Mouse (Mus musculus) adrenal gland (tissue): Measurements from ENCODE around the gene Il5ra.

Experiments
- intact Hi-C: fragments of 180-260 bp; cut with DNase I; formaldehyde crosslinking; loops from one replicate; pipeline ENCODE4 v1.15.1; 2025
- long read RNA-seq, 2 experiments: library from polyadenylated mRNA; unstranded; transcript quantifications; one replicate each; pipeline ENCODE4 v2.0.0; 2020; ENCODE audit warnings: borderline replicate concordance in 1 of 2; ENCODE audit not compliant: insufficient replicate concordance in 1 of 2

Il5ra gene
- long read RNA-seq, experiment 1: 0 reads
- long read RNA-seq, experiment 2: 0 reads

DNA sequence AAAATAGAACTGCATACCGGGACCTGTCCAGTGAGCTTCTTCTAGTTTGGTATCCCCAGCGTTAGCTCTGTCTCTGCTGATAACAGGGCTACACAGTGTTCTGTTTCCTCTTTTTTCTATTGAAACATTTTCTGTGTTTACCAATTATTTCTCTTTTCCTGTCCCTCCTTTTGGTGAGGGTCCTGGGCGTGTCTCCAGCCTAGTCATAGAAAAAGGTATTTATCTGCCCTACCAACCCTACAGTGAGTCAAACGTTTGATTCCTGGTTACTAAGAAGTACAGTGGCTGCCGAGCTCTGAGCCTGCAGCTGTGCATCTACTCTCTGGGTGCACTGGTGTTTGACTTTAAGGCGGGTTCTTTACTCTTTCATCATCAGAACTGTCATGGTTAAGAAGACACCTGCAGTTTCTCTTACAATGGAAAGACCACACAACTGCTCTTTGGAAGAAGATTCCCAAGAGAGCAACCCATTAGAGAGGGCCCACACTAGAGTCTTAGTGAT lies at the start of gene Il5ra:
TSS of gene Il5ra (minus strand) at position 151 of the 502 bp plus-strand sequence.
- intact Hi-C loops: no loop called here

DNA sequence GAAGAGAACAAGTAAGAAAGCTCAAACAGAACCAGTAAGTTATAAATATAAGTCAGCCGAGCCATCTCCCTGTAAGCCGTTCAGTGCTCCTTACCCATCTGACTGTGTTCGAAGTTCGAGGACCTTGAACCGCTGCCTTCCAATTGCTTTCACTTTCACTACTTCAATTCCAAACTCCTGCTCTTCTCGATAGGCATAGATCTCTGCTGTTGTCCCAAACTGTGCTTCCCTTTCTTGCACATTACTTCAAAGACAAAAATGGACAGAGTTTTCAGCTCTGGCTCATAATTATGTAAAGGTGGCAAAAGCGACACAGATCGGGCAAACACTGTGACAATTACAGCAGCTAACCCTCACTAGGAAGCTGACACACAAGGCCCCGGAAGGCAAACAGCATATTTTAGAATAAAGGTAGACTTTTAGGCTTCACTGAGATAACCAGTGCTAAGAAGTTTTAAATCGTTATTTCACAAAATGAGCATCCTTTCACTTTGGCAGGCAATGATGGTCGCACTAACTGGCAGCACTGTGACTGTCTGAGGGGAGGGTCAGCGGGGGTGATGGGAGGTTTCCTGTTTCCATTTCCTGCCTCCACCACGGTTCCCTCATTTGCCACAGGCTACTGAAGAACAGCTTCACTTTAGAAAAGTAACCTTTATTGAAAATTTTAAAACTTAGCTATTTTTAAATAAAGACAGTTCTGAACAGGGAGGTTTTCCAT lies 45.4 kb upstream of the Il5ra start:
- intact Hi-C loops: no loop called here

DNA sequence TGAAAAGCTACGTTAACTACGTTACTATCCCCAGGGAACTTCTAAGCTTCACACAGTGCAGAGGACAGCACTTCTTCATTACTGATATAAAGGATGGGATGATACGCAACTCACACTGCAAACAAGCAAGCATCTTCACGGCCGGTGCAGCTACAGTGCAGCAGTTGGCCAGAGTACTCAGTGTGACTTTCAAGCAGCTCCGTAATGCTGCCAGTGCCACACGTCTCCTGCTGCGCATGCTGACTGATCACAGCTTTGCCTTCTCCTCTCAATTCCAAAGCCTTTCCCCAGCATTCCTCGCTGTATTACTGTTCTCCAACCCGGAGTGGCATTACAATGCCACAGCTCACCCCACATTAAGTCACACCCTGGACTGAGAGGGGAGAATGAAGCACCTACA lies 44.8 kb upstream of the Il5ra start:
- intact Hi-C loops: no loop called here

DNA sequence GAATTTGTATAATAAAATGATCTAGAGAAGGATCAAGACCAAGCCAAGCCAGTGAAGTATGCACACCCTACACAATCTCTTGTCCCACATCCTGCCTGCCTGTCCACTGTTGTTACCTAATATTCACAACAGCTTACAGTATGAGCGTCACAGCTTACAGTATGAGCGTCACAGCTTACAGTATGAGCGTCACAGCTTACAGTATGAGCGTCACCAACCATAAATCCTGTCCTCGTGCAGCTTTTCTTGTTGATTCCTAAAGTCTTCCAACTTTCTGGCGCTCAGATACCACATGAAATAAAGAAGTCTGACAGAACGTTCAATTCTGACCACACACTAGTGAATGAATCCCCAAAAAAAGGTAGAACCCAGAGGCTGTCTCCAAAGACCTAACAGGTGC lies 44.3 kb upstream of the Il5ra start:
- intact Hi-C loops: no loop called here

DNA sequence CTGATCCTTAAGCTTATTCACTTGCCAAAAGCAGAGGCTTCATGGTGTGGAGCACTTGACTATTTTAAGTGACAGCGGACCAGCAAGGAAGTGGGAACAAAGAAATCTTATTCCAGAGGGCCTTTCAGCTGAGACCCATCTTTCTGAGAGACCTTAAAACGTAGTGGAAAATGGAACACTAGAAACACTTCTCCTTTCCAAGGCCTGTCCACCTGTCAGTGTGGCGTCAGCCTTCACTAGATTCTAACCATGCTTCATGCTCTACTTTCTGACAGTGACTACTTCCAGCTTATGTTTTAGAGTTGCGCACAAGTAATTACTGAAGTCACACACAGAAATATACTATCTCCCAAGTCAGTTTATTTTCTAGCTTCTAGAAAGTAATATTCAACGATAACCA lies 43.6 kb upstream of the Il5ra start:
- intact Hi-C loops: no loop called here

DNA sequence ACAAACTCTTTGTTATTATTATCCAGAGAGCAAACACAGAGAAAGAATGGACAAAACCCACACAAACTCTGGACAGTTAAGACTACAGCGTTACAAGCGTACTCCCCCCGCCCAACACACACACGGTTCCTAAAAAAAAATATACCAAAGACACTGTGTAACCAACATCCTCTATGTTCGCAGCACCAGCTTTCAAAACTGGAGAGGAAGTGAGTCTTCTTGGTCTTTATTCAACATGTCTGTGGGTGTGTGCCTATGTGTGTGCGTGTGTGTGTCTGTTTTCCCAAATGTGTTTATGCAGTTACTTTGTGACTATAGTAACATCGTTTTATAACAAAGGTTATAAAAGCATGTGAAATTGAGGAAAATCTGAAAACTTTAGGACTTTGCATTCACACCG lies 42.6 kb upstream of the Il5ra start:
- intact Hi-C loops: no loop called here

DNA sequence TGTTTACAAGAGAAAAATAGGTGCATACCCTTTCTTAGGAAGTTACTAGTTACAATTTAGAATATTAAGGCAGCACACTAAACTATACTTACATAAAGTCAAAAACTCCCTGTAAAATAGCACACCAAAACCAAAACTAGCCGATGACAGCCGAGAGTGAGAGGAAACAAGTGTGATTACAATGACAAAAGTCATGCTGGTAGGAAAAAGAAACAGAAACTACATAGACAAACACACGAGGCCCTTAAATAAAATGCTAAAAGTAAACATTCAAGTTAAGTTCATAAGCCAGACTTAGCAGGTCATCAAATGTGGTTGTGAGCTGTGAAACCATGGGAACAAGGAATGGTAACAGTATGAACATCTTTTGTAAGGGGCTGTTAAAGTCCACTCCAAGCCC lies 38.3 kb upstream of the Il5ra start:
- intact Hi-C loops: no loop called here

DNA sequence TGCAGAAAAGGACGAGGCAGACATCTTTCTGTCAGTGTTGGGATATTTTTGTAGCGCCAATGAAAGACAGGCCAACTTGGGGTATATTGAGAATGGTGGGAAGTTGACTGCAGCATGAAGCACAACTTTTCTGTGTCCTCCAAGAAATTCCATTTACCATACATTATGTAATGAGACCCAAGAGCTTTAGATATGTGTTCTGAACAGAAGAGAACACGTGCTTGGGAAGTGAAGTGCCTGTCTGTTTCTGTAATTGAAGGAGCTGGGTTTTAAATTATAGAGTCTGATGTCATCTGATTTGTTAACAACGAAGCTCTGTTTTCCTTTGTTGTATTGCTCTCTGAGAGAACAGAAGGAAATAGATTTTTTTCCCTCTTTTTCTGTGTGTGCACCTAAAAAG lies 21.2 kb upstream of the Il5ra start:
- intact Hi-C loops: no loop called here

DNA sequence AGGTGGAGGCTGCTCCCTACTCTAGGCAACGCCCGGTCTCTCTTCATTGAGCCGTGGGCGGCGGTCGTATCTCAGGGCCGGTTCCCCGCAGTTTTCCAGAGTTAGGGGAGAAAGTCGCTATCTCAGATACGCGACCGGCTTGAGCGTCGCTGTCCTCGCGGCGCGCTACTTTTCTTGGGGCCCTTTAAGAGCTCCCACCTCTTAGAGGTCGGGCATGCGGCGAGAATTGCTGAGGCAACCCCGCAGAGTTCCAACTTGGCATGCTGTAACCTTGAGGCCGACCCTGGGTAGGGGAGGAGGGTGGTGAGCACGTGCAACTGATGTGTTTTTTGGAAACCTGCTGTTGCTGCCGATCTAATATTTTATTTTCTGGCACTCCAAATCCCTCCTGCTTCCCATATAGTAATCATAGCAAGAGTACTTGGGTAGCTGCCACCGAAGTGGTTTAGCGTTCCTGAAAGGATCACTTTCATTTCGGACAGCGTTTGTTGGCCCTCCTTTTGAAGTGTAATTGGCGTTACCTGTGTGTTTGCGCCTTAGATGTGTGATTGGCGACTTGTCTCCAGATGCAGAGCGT lies 20.5 kb upstream of the Il5ra start:
- intact Hi-C loops: loop anchor here (10.0 kb wide), 1 partner anchor 105 kb away; no protein-coding TSS in a partner anchor

DNA sequence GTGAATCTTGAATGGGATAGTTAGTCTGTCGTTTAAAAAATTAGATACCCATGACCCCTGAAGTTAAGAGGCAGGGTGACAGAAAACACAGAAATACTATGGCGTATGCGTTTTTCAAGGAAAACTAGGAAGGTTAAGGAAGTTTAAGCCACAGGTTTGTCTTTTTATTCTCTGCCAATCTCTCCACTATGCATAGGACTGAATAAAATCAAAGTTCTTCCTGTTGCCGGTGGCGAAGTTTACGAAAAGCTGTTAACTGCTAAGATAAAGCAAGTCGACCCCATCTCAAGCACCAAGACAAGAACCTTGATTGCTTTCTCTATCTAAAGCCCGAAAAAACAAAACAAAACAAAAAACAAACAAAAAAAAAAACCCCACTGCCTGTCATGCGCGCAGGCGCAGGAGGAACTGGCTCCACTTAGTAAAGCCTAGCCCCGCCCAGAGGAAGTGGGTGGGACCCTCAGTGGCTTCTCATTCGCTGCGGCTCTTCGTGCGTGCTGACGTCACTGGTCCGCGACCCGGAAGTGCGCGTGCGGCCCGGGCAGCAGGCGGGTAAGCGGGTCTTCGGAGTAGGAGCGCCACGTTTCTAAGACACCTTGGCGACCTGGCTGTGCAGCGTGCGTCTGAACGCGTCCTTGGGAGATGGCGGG lies 19.9 kb upstream of the Il5ra start, which contains the start of gene Trnt1:
TSS of gene Trnt1 (plus strand) at position 481 of the 650 bp plus-strand sequence.
- intact Hi-C loops: loop anchor here (10.0 kb wide), 1 partner anchor 104 kb away; no protein-coding TSS in a partner anchor

DNA sequence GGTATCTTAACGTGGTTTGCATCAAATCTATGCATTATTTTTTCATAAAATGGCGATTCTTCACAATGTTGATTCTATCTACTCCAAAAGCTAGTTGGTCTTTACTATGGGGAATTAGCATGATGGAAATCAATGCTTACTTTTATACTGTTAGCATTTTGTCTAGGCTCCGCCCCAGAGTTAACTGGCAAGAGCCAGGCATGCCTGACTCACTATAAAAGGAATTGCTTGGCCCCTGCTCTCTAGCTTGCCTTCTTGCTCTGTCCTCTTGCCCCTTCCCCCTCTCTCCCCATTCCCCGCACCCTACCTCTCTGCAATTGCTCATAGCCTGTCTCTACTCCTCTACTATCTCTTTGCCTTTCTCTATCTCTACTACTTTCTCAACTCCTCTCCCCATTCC lies 17.9 kb upstream of the Il5ra start:
- intact Hi-C loops: loop anchor here (10.0 kb wide), 1 partner anchor 102 kb away; no protein-coding TSS in a partner anchor

DNA sequence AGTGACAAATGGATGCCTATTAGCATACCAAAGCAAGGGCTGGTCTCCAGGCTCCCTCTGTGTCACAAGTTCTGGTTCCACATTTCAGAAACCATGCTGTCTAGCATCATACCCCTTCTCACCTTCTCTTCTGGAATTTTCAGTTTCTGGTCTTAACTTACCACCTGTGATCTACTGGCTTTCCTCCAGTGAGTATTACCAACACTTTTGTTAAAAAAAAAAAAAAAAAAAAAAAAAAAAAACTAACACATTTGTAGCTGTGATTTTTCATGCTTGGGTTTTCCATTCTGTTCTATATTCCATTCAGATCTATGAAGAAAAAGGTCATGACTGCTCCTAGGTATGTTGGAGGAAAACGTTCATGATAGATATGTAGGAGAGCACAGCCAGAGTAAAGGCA lies 17.1 kb upstream of the Il5ra start:
- intact Hi-C loops: loop anchor here (10.0 kb wide), 1 partner anchor 101 kb away; no protein-coding TSS in a partner anchor

DNA sequence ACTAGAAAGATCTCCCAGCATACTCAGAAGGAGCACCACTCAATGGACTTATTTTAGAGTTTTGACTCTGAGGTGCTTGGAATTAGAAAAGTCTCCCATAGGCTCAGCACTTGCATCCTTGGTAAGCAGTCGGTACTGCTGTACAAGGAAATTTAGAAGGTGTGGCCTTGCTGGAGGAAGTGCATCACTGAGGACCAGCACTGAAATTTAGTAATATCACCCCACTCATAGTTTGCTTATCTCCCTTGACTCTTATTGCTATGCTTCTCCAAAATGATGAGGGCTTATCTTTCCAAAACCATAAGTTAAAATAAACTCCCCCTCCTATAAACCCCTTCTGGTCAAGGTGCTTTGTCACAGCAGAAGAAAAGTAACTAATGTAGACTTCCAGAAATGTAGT lies 12.6 kb upstream of the Il5ra start:
- intact Hi-C loops: loop anchor here (10.0 kb wide), 1 partner anchor 97 kb away; no protein-coding TSS in a partner anchor

DNA sequence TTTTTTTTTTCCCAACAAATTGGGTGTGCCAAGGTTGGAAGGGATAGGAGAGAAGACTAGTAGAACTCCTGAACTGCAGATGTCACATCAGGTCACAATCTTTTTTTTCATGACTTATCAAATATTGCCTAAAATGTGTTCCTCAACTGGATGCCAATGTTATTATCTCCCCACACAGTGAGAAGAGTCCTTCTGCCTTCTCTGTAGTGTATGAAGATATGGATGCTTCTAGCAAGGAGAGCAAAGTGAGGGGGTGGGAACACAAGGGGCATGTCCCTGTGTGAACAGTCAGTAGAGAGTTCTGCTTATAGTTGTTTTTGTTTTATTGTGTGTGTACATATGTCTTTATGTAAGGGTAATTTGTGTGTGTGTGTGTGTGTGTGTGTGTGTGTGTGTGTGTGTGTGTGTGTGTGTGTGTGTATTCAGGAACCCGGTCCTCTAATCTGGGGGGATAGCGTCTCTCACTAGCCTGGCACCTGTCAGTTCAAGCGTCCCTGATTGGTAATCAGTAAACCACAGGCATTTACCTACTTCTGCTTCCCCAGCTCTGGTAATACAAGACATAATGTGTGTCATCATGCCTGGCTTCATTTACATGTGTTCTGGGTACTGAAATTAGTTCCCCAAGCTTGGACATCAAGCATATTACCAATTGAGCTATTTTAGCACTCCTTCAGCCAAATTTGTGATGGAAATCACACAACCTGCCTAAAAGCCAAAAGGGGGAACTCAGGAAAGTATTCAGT lies 11.8 kb upstream of the Il5ra start:
- intact Hi-C loops: loop anchor here (10.0 kb wide), 1 partner anchor 96 kb away; no protein-coding TSS in a partner anchor

DNA sequence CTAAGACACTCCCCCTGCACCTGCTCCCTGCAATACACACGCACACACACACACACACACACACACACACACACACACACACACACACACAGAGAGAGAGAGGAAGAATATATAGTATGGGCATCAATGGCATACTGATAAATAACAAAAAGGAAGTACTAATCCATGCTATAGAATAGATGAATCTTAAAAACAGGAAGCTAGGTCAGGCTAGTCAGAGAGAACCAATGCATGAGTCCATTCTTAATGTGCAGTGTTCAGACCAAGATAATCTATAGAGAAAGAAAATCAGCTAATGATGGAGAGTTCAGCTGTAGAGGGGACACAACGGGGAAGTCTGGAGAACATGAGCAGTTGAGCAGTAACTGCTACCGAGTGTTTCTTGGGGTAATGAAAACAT lies 9.5 kb upstream of the Il5ra start:
- intact Hi-C loops: no loop called here

DNA sequence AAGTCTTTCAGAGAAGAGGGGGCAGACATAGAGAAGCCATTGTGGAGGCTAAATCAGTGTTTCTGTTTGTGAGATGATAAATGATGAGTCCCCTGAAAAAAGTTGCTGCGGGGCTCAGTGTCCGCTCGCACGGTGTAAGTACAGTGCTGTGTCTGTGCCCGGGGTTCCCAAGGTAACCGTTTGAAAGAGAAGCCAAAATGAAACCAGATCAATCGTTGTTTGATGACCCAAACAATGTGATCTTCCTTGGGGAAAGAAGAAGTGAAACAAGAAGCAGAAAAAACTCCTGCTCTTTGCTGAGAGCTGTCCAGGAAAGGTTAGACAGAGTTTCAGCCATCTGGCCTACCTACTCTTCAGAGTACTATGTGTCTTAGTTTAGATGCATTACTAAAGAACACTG lies 1.5 kb upstream of the Il5ra start:
- intact Hi-C loops: no loop called here

DNA sequence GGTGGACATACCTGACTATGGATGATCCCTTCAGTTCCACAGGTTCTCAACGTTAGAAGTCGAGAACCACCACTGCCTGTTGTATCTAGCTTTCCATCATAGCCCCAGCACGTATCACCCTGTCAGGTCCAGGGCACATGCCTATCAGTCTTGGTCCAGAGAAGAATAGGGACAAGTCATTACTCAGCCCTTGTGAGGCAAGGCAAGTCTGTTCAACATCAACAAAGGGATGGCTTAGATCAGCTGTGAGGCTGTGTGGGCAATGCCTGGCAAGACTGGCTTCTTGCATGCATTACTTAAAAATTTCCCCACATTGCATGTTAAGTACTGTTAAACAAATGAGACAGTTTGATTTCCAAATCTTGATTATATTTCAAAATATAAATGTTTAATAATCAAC lies 1.0 kb downstream of the Il5ra start:
- intact Hi-C loops: no loop called here

DNA sequence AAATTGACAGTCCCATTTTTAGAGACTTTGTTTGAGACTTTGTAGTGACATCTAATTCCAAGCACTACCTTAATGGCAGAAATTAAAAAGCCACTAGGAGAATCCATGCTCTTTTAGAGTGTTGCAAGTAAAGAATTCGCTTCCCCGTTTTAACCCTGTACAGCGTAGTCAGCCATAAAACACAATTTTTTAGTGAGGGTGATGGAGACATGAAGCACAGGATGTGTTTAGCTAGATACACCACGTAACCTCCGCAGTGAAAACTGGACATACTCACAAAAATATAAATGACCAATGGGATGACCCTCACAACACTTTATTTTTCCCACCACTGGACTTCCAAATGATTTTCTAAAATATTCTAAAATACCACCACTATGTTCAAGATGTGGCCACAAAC lies 1.6 kb downstream of the Il5ra start:
- intact Hi-C loops: no loop called here

DNA sequence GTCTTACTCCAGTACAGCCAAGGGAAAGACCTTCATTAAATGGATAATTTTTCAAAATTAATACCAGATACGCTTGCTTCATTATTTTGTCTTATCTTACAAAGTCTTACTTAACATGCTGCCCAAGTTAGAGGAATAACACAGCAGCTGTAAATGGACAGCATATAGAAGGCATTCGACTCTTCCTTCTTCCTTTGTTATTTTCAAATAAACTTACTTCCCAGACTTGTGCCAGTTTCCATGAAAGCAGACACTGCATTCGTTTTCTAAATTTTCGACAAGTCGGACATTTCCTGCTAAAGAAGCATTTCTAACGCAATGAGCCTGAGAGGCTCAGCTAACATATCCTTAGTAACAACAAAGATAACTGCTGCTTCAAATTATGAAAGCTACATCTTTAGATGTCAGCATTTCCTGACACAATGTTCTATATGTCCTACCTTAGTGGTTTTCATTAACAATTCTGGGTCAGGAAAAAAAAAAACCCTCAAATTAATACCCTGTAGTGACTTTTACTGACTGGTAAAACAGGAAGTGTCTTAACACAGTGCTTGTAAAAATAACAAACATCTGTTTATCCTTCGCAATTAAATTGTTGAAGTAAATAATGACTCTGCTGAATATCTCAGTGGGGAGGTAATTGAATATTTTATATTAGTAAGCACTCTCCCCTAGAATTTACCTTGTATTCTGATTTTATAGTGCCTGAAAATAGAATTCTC lies 3.0 kb downstream of the Il5ra start:
- intact Hi-C loops: no loop called here

DNA sequence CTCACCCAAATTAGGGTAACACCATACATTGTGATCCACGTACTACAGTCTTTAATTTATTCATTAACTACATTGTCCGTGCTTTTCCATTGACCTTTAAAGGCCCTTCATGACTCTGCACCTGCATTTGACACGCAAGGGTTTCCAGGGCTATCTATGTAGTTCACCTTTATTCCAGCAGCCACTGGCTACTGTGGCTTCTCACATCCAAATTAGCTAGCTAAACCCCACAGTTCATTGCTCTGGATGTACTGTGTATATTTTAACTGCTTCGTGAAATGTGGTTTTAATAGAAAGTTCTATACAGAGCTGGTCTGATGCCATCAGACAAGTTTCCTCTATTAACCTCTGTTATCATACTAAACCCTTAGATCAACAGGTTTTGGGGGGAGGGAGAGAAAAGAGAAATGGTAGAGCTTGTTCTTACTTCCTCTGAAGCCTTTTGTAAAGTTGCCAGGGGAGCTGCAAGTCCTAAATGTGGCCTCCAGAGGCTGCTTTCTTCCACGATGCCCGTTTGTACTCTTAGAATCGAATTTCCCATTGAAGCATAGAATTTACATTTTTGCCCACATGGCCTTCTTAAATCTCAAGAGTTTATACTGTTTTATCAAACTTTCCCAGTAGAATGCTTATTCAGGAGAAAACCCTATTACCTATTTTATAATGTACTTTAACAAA lies 5.1 kb downstream of the Il5ra start:
- intact Hi-C loops: no loop called here
